24 mouse cellular contexts compared by ENCODE assay signal in genomic region chr6:70116811-70117210, GRCm38 (mm10).
DNase-seq lines count a peak whose midpoint lies in the region; ATAC-seq and TF ChIP-seq lines count a peak whose summit lies in the region.
"Had no signal": no experiment of that assay in that cellular context is flagged by ENCODE, and none has a peak within 500 bp of the region (broad histone marks: within the 10 kb centered on the region; RNA-seq: fewer than 3 reads in every experiment).

No protein-coding gene starts in this region.

- no peak overlapping the region for H3K4me3 ChIP-seq in intestine, embryonic 16.5 days (ENCODE audit: low read length)
- no peak overlapping the region for H3K4me3 ChIP-seq in intestine, postnatal 0 days (ENCODE audit: low read depth, low read length)
- no peak overlapping the region for H3K4me3 ChIP-seq in left cerebral cortex, adult 2 months
- H3K4me3 ChIP-seq: embryonic facial prominence, embryonic 10.5 days; forebrain, embryonic 15.5 days; hindbrain, embryonic 15.5 days; intestine, embryonic 15.5 days; limb, embryonic 15.5 days; lung, embryonic 15.5 days; neural tube, embryonic 12.5 days had no signal

- H3K9ac ChIP-seq in intestine, embryonic 16.5 days (ENCODE audit: low read depth, low read length) = no peak overlapping the region
- no peak overlapping the region for H3K9ac ChIP-seq in intestine, postnatal 0 days (ENCODE audit: low read depth, low read length)
- H3K9ac ChIP-seq: forebrain, embryonic 15.5 days; hindbrain, embryonic 15.5 days; intestine, embryonic 15.5 days; limb, embryonic 15.5 days; liver, embryonic 14.5 days; lung, embryonic 15.5 days; neural tube, embryonic 12.5 days had no signal

- intact Hi-C loops in left cerebral cortex, adult 2 months (cut with DNase I) = loop anchor here (5.0 kb wide), 1 partner anchor 185 kb away; no protein-coding TSS in a partner anchor

- no peak overlapping the region for H3K4me2 ChIP-seq in intestine, embryonic 16.5 days (ENCODE audit: low read depth, low read length)
- no peak overlapping the region for H3K4me2 ChIP-seq in intestine, postnatal 0 days (replicated peaks; ENCODE audit: low read depth)
- H3K4me2 ChIP-seq: forebrain, embryonic 15.5 days; hindbrain, embryonic 15.5 days; intestine, embryonic 15.5 days; limb, embryonic 15.5 days; lung, embryonic 15.5 days; neural tube, embryonic 12.5 days had no signal

- H3K9me3 ChIP-seq in intestine, embryonic 16.5 days (ENCODE audit: control insufficient read depth, low read length) = no peaks in the 10 kb centered on the region
- H3K9me3 ChIP-seq in intestine, postnatal 0 days (ENCODE audit: control insufficient read depth) = no peaks in the 10 kb centered on the region
- H3K9me3 ChIP-seq: embryonic facial prominence, embryonic 10.5 days; forebrain, embryonic 15.5 days; hindbrain, embryonic 15.5 days; intestine, embryonic 15.5 days; limb, embryonic 15.5 days; lung, embryonic 15.5 days; neural tube, embryonic 12.5 days had no signal

- peak; percentile 2 to 31 for DNase-seq in left cerebral cortex, adult 18-20 months (ENCODE audit: low spot score in 2 of 2)
- no peak for DNase-seq in left cerebral cortex, adult 2 months (ENCODE audit: extremely low spot score in 1 of 2, low spot score in 2 of 2)
- peak; percentile 1 to 16 for DNase-seq in left cerebral cortex, adult 8-10 months (ENCODE audit: low spot score in 2 of 2)
- peak; percentile 4 for DNase-seq in right cerebral cortex, postnatal 25 days
- no peak for DNase-seq in thymus, postnatal 14 days
- no peak for DNase-seq in gastrocnemius, postnatal 25 days
- DNase-seq: adrenal gland, postnatal 36 days; cerebellum, adult 11-12 months; cerebellum, postnatal 10 days; lung, postnatal 4 days; midbrain, embryonic 14.5 days; thymus, adult 2 months had no signal

- ATAC-seq in intestine, embryonic 16.5 days = peak; percentile 52; the same call in 1 of the 2 replicates
- ATAC-seq in intestine, postnatal 0 days = no peak
- ATAC-seq: CD4-positive, CD25-positive, alpha-beta regulatory T cell, adult 4 months; forebrain, embryonic 15.5 days; intestine, embryonic 15.5 days; Patski had no signal

- 83% methylated on average over 1 of the region's 1 CpGs for WGBS in intestine, embryonic 16.5 days
- 73% methylated on average over 1 of the region's 1 CpGs for WGBS in intestine, postnatal 0 days

- TF ChIP-seq CTCF in intestine, postnatal 0 days (IDR thresholded peaks at IDR 0.05; ENCODE audit: low read depth) = no peak
- TF ChIP-seq CTCF in left cerebral cortex, adult 2 months (IDR thresholded peaks at IDR 0.05) = no peak

- no peak overlapping the region for H3K27ac ChIP-seq in intestine, embryonic 16.5 days (ENCODE audit: low read length)
- H3K27ac ChIP-seq in intestine, postnatal 0 days (ENCODE audit: low read depth, low read length) = no peak overlapping the region
- H3K27ac ChIP-seq in left cerebral cortex, adult 2 months = no peak overlapping the region
- H3K27ac ChIP-seq: embryonic facial prominence, embryonic 10.5 days; forebrain, embryonic 15.5 days; hindbrain, embryonic 15.5 days; intestine, embryonic 15.5 days; limb, embryonic 15.5 days; liver, embryonic 14.5 days; lung, embryonic 15.5 days; neural tube, embryonic 12.5 days had no signal

- no peaks in the 10 kb centered on the region for H3K36me3 ChIP-seq in intestine, embryonic 16.5 days (ENCODE audit: control insufficient read depth, insufficient read depth, low read length)
- H3K36me3 ChIP-seq in intestine, postnatal 0 days (ENCODE audit: control insufficient read depth, insufficient read depth) = no peaks in the 10 kb centered on the region
- H3K36me3 ChIP-seq: embryonic facial prominence, embryonic 10.5 days; forebrain, embryonic 15.5 days; hindbrain, embryonic 15.5 days; intestine, embryonic 15.5 days; limb, embryonic 15.5 days; lung, embryonic 15.5 days; neural tube, embryonic 12.5 days had no signal

- H3K27me3 ChIP-seq in intestine, embryonic 16.5 days (replicated peaks; ENCODE audit: control insufficient read depth, insufficient read depth, low read length) = no peaks in the 10 kb centered on the region
- no peaks in the 10 kb centered on the region for H3K27me3 ChIP-seq in intestine, postnatal 0 days (replicated peaks; ENCODE audit: control insufficient read depth, insufficient read depth, low read length)
- H3K27me3 ChIP-seq: forebrain, embryonic 15.5 days; hindbrain, embryonic 15.5 days; intestine, embryonic 15.5 days; limb, embryonic 15.5 days; lung, embryonic 15.5 days; neural tube, embryonic 12.5 days; Patski had no signal

- H3K4me1 ChIP-seq in intestine, embryonic 16.5 days (ENCODE audit: control insufficient read depth, insufficient read depth, low read length) = no peaks in the 10 kb centered on the region
- H3K4me1 ChIP-seq in intestine, postnatal 0 days (replicated peaks; ENCODE audit: control insufficient read depth, insufficient read depth, low read length) = no peaks in the 10 kb centered on the region
- H3K4me1 ChIP-seq: embryonic facial prominence, embryonic 10.5 days; forebrain, embryonic 15.5 days; hindbrain, embryonic 15.5 days; intestine, embryonic 15.5 days; limb, embryonic 15.5 days; lung, embryonic 15.5 days; neural tube, embryonic 12.5 days had no signal

Comparison
In these comparisons a context has a peak if more than half of its experiments do, and no peak if none do; other contexts are left out.
1. DNase-seq: peak in left cerebral cortex, adult 18-20 months (2 of 2), left cerebral cortex, adult 8-10 months (2 of 2) and right cerebral cortex, postnatal 25 days (single experiment); none in left cerebral cortex, adult 2 months (0 of 2), thymus, postnatal 14 days (single experiment) and gastrocnemius, postnatal 25 days (single experiment).